Mouse (Mus musculus): Measurements from ENCODE around the gene Nup188.

Nup188 gene

GRCm38 (mm10) chr2:30286192-30287026 is at the start of gene Nup188, which contains the start of gene Dolk:
TSS of gene Nup188 (plus strand) at chr2:30286397.
TSS of gene Dolk (minus strand) at chr2:30286334.
- in situ Hi-C loops (cut with MboI; ENCODE audit: unreplicated experiment in 2 of 2) = no loop called here

- in situ Hi-C loops (cut with MboI; ENCODE audit: unreplicated experiment in 2 of 2) = no loop called here
Measured at GRCm38 (mm10) chr2:30236426-30237198, 49.6 kb upstream of the Nup188 start.

- in situ Hi-C loops (cut with MboI; ENCODE audit: unreplicated experiment in 2 of 2) = no loop called here
Measured at GRCm38 (mm10) chr2:30237199-30237880, 48.9 kb upstream of the Nup188 start, which contains the start of gene Lrrc8a. TSS of gene Lrrc8a (plus strand) at chr2:30237715.

DNA sequence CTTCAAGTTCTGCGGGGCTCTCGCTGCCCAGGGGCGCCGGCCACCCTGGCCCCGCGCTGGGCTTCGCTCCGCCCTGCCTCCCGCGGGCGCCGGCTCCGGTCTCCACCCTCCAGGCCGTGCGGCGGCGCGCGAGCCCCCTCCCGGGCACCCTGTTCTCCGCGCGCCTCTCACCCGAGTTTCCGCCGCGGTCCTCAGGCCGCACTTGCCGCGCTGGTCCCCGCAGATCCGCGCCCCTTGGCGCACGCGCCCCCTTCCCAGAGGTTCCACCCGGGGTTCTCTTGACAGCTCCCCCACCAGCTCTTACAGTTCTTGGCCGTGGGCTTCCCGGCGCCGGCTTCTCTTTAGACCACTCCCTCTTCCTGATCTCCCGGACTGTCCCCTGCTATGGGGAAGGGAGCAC is 48.3 kb upstream of the Nup188 start:
- in situ Hi-C loops (cut with MboI; ENCODE audit: unreplicated experiment in 2 of 2) = no loop called here

- in situ Hi-C loops (cut with MboI; ENCODE audit: unreplicated experiment in 2 of 2) = no loop called here
Measured at GRCm38 (mm10) chr2:30238906-30239465, 47.2 kb upstream of the Nup188 start.

DNA sequence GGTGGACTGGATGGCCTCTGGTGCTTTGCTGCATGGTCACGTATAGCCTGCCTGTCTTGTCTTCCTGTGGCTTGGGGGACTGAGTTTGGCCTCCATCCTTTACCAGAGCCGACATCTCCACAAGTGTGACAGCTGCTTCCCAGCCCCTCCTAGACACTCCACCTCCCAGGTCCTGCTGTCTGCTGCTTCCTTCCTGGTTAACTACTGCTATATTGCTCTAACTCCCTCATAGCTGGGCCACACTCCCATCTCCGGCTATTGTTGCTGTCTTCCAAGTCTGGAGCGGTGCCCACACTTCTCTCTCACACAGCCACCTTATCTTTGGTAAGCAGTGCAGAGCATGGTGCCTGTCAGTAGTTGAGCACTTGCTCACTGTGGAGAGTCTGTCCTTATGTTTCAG is 46.4 kb upstream of the Nup188 start:
- in situ Hi-C loops (cut with MboI; ENCODE audit: unreplicated experiment in 2 of 2) = no loop called here

DNA sequence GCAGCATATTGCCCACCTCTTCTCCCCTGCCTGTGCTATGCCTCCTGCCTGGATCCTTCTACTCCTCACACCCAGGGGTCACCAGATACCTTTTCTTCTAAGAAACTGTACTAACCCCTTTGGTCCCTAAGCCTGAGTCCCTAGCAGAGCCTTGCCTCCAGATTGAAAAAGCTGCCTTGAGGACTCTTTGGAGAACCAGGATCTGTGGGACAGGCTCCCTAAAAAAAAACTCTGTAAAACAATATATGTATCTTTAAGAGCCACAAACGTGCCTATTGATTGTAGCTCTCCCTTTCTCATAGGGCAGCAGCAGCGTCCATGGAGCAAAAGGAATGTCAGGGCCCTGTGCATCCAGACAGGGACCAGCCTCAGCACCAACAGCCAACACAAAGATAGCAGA is 45.9 kb upstream of the Nup188 start, which contains the start of gene Gm28035:
Gene Gm28035, plus strand, starts transcription at position 301 of the 400 bp plus-strand sequence.
- in situ Hi-C loops (cut with MboI; ENCODE audit: unreplicated experiment in 2 of 2) = no loop called here

DNA sequence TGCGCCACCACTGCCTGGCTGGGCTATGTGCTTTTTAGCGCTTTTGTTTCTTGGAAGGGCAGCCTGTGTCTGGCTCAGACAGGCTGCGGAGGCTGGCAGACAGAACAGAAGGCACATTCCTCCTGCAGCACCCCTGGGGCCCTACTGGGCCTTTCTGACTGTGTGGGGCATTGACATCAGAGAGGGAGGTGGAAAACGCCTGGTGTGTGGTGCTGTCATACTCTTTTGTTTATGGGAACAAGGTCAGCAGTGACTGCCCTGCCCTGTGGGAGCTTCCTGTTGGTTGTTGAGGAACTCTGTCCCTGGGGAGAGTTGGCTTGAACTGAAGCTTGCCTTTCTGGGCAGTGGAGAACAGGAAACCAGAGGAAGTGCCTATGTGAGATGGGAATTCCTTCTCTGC is 43.7 kb upstream of the Nup188 start:
- in situ Hi-C loops (cut with MboI; ENCODE audit: unreplicated experiment in 2 of 2) = no loop called here

GRCm38 (mm10) chr2:30243391-30243790 is 42.8 kb upstream of the Nup188 start:
- in situ Hi-C loops (cut with MboI; ENCODE audit: unreplicated experiment in 2 of 2) = no loop called here

DNA sequence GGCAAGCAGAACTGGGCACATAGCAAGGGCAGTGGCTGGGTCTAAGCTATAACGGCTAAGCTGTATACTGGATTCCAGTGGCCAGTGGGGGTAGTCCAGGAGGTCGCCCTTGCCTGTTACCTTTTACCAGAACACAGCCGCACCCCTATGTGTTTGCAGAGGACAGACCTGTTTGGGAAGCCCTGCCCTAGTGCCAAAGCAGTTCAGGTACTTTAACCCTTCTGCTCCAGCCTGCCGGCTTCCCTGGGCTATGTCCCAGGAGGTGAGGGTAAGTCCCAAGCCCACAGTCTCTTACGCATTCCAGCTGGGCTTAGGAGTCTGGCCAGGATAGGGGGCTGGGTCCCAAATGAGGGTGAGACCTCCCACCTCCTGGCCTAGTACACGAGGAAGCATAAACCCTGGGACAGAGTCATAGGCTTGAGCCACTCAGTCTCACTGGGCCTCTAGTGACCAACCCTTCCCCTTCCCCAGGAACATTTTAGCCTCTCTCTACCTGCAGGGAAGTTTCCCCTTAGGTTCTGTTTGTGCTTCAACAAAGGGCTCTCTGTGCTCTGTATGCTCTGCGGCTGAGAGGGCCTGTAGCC is 41.5 kb upstream of the Nup188 start:
- in situ Hi-C loops (cut with MboI; ENCODE audit: unreplicated experiment in 2 of 2) = no loop called here

DNA sequence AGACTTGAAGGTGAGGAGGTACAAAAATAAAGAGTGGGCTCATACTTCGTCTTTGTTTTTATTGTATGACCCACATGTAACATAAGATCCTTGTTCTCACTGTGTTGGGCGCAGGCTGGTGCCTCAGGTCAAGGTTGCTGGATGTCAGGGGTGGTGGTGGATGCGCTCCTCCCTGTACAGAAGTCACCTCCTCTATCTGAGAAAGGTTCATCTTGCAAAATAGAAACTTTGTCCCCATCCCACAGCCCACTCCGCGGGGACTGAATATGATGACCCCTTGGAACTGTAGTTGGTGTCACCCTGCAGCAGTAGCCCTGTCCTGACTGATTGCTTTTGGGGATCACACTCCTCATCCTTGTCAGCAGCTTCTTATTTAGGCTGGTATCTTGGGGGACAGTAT is 39.2 kb upstream of the Nup188 start:
- in situ Hi-C loops (cut with MboI; ENCODE audit: unreplicated experiment in 2 of 2) = no loop called here

DNA sequence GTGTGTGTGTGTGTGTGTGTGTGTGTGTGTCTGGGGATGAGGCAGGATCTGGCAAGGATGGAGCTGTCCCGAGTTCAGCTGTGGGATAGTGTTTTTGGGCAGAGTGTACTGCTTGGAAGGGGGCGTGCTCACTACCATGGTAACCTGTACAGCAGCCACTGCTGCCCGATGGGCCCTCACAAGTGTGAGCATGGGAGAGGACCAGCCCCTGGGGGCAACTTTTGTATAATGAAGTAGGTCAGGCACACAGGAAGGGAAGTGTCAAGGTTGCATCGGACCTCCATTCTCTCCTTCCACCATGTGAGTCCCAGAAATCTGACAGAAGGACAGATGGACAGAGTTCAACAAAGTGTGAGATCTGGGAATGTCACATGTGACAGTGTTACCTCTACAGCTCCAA is 38.5 kb upstream of the Nup188 start:
- in situ Hi-C loops (cut with MboI; ENCODE audit: unreplicated experiment in 2 of 2) = no loop called here

- in situ Hi-C loops (cut with MboI; ENCODE audit: unreplicated experiment in 2 of 2) = no loop called here
Measured at GRCm38 (mm10) chr2:30249182-30249581, 37.0 kb upstream of the Nup188 start.

GRCm38 (mm10) chr2:30250166-30251128 is 35.8 kb upstream of the Nup188 start:
- in situ Hi-C loops (cut with MboI; ENCODE audit: unreplicated experiment in 2 of 2) = no loop called here

DNA sequence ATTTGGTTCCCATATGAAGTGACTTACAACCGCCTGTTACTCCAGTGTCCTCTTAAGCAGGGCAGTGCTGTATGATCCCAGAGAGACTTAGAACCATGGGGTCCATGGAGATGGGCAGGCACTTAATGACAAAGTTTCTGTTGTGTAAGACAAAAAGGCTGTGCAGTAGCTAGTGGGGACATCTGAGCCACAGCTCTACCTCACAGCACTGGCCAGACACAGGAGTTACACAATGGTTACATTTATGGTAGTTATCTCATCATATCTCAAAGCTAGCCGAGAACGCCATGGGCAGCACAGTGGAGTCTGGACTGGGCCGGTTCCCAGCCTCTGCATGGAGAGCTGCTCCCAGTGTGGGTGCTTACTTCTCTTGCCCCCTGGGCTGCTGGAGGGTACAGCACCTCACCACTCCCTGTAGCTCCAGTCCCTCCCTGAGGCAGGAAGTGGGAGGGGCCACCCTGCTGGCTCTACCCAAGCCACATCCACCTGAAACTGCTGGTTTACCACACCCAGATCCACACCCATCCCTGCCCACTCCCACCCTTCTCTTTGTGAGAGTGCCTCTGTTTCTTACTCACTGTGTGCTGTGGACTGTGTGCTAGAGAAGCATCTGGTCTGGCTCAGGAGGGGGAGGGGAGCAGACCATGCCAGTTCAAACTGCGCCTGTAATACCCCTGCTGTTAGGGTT is 34.6 kb upstream of the Nup188 start:
- in situ Hi-C loops (cut with MboI; ENCODE audit: unreplicated experiment in 2 of 2) = no loop called here

DNA sequence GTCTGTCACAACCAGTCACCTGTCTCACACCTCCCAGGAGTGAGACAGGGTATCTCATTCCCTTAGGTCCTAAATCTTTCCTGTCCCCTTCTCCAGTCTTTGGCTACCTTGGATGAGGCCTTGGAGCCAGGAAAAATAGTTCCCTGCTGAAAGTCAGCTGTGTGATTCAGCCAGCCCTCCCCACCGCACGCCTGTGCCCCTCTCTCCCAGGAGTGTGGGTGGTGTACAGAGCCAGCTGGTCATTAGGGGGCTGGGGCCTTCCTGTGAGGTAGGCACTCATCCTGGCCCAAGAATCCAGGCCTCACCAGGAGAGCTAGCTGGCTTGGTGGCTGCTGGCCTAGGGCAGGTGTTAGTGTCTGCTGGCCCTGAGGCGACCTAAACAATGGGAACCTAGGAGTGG is 33.7 kb upstream of the Nup188 start:
- in situ Hi-C loops (cut with MboI; ENCODE audit: unreplicated experiment in 2 of 2) = no loop called here

- in situ Hi-C loops (cut with MboI; ENCODE audit: unreplicated experiment in 2 of 2) = no loop called here
Measured at GRCm38 (mm10) chr2:30253809-30254208, 32.4 kb upstream of the Nup188 start.

- in situ Hi-C loops (cut with MboI; ENCODE audit: unreplicated experiment in 2 of 2) = loop anchor here in 1 of 2 experiments (5.0 kb wide), 1 partner anchor 84 kb away; the partner anchor contains the start of gene Endog
Measured at GRCm38 (mm10) chr2:30255631-30256395, 30.4 kb upstream of the Nup188 start.

Data from v-Abl transformed pro-B cells (cell line).